Mouse (Mus musculus) yolk sac, embryonic 10.5 days (tissue): Measurements from ENCODE around the gene Htra3.

ENCODE experiments used
- DNase-seq: peaks from one replicate; pipeline ENCODE4 v3.0.0-alpha.2; 2017; ENCODE audit warnings: low spot score

Htra3 gene

GRCm38 (mm10) chr5:35653743-35654395 is 25.7 kb downstream of the Htra3 start:
- no peak for DNase-seq

- no peak for DNase-seq
Observed at GRCm38 (mm10) chr5:35652872-35653271, 26.7 kb downstream of the Htra3 start.

- no peak for DNase-seq
Observed at GRCm38 (mm10) chr5:35652319-35652718, 27.3 kb downstream of the Htra3 start.

- DNase-seq = no peak
Observed at GRCm38 (mm10) chr5:35648230-35648629, 31.4 kb downstream of the Htra3 start.

GRCm38 (mm10) chr5:35647562-35647961 is 32.0 kb downstream of the Htra3 start:
- DNase-seq = no peak

- no peak for DNase-seq
Observed at GRCm38 (mm10) chr5:35646927-35647326, 32.7 kb downstream of the Htra3 start.

- no peak for DNase-seq
Observed at GRCm38 (mm10) chr5:35645938-35646493, 33.6 kb downstream of the Htra3 start.

GRCm38 (mm10) chr5:35644082-35644481 is 35.5 kb downstream of the Htra3 start:
- no peak for DNase-seq

GRCm38 (mm10) chr5:35643401-35644048 is 36.1 kb downstream of the Htra3 start:
- DNase-seq = no peak

- DNase-seq = no peak
Observed at GRCm38 (mm10) chr5:35641961-35642584, 37.5 kb downstream of the Htra3 start.

GRCm38 (mm10) chr5:35636016-35636415 is 43.6 kb downstream of the Htra3 start:
- DNase-seq = no peak

GRCm38 (mm10) chr5:35632841-35633240 is 46.7 kb downstream of the Htra3 start:
- DNase-seq = no peak

GRCm38 (mm10) chr5:35631755-35632154 is 47.8 kb downstream of the Htra3 start:
- no peak for DNase-seq

GRCm38 (mm10) chr5:35631224-35631623 is 48.4 kb downstream of the Htra3 start:
- no peak for DNase-seq

GRCm38 (mm10) chr5:35630706-35631105 is 48.9 kb downstream of the Htra3 start:
- no peak for DNase-seq

- no peak for DNase-seq
Observed at GRCm38 (mm10) chr5:35629333-35629732, 50.2 kb downstream of the Htra3 start.

GRCm38 (mm10) chr5:35628685-35629084 is 50.9 kb downstream of the Htra3 start:
- DNase-seq = no peak

- no peak for DNase-seq
Observed at GRCm38 (mm10) chr5:35627307-35627840, 52.2 kb downstream of the Htra3 start.

GRCm38 (mm10) chr5:35626408-35626807 is 53.2 kb downstream of the Htra3 start:
- no peak for DNase-seq

- no peak for DNase-seq
Observed at GRCm38 (mm10) chr5:35624751-35625239, 54.8 kb downstream of the Htra3 start.

- no peak for DNase-seq
Observed at GRCm38 (mm10) chr5:35623831-35624230, 55.8 kb downstream of the Htra3 start.

GRCm38 (mm10) chr5:35621114-35621513 is 58.5 kb downstream of the Htra3 start:
- DNase-seq = no peak

GRCm38 (mm10) chr5:35616943-35617342 is 62.6 kb downstream of the Htra3 start:
- peak; percentile 48 for DNase-seq
